Mouse (Mus musculus): Measurements from ENCODE around the gene Cacna1i.

Gene Cacna1i

DNA sequence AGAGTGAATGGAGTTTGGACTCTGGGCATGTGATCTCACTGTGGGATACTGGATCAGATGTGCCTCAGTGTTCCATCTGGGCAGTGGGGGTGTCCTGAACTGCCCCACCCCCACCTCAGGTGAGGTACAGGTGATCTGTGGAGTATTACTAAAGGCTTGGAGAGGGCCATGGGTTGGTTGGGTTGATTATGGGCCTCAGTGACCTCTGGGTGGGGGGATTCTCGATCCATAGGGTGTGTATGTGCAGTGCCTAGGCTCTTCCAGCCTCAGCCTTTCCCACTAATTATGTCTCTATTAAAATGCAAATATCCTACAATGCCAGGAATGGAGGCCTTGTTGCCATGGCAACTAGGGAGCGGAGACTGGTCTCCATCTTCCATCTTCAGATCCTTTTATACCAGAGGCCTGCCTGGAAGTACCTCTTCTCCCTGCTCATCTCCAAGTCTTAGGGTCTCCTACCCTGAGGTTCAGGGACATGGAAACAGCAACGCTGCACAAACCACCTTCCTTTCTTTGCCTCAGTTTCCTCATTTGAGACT, 15.1 kb upstream of the Cacna1i start:
- no peak for DNase-seq (ENCODE audit: low read depth, low spot score)

DNA sequence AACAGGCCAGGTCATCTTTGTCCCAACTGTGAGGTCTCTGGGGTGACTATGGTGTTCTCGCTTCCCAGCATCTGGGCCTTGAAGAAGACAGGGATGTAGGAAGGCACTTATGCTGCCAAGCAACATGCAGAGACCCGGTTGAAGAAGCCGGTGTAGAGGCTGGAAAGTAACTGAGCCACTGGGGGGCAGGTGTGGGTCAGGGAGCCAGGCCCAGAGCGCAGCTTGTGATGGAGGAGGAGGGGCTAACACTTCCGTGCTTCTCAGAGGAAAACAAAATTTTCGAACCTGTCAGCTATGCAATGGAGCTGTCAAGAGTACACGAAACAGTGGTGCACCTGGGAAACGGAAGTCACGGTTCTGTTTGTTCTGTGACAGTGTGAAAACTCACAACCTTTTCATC, 9.9 kb upstream of the Cacna1i start:
- DNase-seq (ENCODE audit: low read depth, low spot score): no peak

DNA sequence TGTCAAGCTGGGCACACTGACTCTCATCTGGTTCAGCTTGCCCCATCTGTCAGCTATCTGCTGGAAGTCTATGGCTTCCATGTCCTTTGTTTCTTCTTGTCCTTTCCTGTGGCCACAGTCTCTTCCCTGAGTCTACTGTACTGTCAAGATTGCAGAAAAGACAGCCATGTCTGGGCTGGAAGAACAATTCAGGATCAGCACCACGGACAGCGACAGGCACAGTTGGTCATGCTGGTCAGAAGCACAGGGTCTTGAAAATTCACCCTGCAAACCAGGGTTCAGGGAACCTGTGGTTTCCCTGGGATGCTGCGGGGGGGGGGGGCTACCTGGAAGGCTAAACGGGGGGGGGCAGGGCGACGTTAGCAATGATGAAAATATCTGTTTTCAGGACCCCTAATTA, 9.4 kb upstream of the Cacna1i start:
- DNase-seq (ENCODE audit: low read depth, low spot score): peak; percentile 66

DNA sequence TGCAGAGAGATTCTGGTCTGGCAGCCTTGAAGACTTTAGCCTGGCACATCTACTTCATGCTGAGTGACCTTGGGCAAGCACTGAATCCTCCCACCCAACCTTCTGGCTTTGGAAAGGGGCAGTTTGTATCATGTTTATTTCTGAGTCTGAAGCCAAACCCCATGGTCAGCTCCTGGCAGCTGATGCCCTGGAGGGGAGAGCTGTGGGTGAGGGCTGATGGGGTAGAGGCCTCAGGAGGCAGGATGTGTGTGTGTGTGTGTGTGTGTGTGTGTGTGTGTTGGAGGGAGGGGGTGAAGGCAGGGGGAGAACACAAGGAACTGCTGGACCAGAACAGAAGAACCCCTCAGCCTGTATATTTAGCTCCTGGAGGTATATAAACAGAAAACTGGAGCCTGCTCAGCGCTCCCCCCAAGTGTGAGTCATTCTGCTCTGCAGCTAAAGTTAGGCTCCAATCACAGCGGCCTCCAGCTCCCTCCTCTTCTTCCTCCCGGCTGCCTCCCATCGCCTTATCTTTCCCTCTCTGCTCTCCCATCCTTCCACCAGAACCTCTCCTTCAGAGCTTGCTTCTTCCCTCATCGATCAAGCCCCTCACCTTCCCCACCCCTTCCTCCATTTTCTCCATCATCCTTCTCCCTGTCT, 8.8 kb upstream of the Cacna1i start:
- no peak for DNase-seq (ENCODE audit: low read depth, low spot score)

DNA sequence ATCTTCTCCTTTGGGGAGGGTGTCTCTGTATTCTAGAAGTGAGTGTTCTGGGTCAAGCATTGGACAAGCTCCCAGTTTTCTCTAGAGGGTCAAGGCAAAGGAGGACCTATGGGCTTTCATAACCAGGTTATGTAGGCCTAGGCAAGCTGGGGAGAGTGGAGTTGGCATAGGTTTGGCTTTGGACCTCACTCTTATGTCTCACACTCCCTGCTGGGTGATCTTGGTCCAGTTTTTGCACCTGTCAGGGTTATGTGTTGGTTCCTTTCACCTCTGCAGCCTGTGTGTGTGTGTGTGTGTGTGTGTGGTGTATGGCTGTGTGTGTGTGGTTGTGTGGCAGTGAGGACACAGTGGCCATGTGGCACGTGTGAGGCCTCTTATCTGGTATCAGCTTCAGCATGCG, 8.0 kb upstream of the Cacna1i start:
- no peak for DNase-seq (ENCODE audit: low read depth, low spot score)

DNA sequence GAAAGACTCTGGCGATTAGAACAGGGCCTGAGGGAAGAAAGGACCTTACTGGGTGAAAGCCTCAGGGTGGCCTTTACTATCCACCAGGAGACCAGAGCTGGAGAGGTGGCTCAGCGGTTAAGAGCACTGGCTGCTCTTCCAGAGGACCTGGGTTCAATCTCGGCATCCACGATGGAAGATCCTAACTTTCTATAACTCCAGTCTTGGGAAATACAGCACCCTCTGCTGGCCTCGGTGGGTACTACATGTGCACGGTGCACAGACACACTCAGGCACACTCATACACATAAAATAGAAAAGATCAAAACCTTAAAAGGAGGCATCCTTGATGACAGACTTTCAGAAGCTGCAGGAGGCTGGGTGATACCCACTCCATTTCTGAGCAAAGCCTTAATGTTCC, 6.4 kb upstream of the Cacna1i start:
- DNase-seq (ENCODE audit: low read depth, low spot score): no peak

DNA sequence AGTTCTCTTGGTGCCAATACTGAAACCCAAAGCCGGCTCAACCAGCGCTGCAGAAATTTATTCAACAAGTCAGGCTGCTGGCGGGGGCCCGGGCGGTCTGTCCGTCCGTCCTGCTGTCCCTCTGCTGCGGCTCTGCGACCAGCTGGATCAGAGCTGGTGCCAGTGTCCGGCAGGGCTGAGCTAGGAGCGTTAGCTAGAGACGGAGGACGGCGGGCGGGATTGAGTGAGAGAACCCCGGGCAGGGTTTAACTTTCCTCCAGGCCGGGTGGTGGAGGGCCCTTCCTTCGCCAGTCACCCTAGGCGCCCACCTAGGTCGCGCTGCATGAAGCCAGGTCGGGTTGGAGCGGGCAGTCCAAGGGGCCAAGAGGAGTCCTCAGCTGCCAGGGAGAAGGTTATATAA, 998 bp downstream of the Cacna1i start:
- DNase-seq (ENCODE audit: low read depth, low spot score): no peak

DNA sequence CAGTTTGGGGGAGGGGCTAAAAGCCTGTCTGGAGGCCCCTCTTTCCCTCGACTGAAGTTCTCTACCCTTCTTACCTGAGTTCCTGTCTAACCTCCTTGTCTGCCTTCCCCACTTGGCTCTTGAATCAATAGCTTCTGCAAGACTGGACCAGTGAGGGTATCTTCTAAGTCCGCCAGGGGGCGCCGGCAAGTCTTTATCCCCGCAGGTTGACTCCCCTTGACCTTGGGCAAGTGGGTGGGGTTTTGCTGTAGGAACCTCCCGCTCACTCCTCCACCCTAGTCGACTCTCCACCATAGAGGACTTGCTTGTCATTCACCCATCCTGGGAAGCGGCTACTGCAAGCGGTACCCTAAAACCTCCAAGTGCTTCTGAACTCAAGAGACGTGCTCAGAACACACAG, 2.4 kb downstream of the Cacna1i start:
- DNase-seq (ENCODE audit: low read depth, low spot score): peak; percentile 31

DNA sequence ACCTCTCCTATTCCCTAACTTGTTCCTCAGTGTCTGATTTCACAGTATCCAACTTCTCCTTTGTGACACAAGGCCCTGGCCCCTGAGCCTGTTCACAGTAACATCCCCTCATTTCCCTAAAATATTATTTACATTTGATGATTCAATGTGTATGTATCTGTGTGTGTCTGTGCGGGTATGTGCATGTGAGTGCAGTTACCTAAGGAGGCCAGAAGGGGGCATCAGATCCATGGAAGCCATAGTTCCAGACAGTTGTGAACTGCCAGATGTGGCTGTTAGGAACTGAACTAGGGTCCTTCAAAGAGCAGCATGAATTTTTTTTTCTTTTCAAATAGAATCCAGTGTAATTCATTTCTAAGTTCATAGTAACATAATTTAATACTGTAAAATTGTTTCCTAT, 10.1 kb downstream of the Cacna1i start:
- no peak for DNase-seq (ENCODE audit: low read depth, low spot score)

DNA sequence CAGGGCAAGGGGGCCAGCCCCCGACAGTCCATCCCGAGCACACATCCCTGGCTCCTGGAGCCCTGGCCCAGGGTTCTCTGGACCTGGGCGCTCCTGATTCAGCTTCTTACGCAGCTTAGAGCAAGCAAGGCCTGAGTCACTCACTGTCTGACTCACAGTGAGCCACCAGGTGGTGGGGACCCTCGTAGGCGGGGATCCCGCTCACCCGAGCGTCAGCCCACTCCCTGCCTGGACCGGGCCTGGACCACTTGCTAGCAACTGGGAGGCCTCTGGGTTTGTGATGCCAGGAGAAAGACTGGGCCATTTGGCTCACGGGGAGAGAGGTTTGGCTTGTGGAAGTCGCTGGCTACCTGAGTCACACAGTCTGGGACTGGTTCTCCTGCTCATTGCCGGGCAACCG, 16.7 kb downstream of the Cacna1i start:
- DNase-seq (ENCODE audit: low read depth, low spot score): no peak

DNA sequence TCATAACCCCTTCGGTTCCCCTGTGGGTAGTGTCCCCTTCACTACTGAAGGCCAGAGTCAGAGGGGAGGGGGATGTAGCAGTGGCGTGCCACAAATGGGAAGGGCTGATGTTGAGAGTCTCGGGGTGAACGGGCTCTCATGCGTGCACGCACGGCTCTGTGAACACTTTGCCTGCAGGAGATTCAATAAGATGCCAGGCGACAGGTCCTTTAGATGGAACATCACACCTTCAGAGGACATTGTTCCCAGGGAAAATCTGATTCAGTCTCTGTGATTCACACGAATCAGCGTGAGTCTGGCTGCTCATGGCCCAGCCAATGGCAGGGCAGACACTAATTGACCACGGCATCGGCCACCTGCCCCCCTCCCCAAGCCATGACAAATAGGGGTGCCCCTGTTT, 17.1 kb downstream of the Cacna1i start:
- no peak for DNase-seq (ENCODE audit: low read depth, low spot score)

DNA sequence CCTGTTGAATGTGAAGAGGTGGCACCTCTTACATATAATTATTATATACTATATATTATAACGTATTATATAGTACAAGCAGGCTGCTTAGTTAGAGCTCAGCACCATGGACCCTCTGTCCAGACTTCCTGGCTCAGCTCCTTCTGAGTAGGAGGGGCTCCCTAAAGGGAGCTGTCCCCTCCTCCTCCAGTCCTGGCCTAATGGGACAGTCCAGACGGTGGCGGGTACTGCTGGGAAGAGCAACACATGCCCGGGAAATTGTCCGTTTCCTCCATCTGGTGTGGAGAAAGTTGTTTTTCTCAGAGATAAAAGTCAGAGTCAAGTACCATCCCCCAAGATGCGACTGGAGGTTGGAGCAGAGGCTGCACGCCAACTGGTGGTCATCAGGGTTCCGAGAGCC, 19.1 kb downstream of the Cacna1i start:
- no peak for DNase-seq (ENCODE audit: low read depth, low spot score)

DNA sequence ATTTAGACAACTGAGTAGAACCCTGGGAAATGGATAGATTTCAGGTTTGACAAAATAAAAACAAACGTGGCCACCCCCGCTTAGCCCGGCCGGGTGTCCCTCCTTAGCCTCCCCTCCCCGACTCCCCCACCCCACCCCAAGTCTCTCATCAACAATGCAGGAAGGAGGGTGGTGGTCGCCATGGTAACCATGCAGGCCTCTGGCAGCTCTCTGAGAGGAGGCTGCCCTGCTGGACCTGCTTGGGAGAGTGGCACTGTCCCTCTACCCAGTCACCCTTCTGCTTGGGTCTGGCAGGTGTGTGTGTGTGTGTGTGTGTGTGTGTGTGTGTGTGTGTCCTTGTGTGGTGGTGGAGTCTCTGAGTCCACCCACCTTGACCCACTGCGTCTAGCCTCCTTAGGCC, 27.7 kb downstream of the Cacna1i start:
- no peak for DNase-seq (ENCODE audit: low read depth, low spot score)

DNA sequence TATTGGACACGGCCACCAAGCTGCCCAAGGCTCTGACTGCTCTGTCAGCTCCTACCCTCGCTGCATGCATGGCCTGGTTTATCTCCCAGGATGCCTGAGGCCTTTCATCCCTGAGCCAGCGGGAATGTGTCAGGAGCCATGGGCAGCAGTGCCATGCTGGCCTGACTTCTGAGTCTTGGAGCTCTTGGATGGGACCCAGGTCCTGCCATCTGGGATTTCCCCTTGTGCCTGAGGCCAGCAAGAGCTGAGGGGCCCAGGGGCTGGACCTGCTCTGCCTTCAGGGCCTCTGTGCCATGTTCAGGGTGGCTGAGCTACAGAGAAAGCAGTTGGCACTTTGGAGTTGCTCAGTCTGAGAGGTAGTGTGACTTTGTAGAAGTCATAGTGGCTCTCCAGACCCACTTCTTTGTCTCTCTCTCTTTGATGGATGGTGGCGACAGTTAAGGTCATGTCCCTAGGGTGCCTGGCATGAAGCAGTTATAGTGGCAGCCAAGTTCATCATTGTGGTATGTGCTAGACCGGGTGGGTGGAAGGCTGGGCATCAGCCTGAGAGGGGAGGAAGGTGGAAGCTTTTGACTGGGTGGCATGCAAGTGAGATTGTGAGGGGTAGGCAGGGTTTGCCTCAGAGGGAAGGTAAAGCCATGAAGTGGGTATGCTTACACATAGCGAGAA, 30.1 kb downstream of the Cacna1i start:
- DNase-seq (ENCODE audit: low read depth, low spot score): no peak

DNA sequence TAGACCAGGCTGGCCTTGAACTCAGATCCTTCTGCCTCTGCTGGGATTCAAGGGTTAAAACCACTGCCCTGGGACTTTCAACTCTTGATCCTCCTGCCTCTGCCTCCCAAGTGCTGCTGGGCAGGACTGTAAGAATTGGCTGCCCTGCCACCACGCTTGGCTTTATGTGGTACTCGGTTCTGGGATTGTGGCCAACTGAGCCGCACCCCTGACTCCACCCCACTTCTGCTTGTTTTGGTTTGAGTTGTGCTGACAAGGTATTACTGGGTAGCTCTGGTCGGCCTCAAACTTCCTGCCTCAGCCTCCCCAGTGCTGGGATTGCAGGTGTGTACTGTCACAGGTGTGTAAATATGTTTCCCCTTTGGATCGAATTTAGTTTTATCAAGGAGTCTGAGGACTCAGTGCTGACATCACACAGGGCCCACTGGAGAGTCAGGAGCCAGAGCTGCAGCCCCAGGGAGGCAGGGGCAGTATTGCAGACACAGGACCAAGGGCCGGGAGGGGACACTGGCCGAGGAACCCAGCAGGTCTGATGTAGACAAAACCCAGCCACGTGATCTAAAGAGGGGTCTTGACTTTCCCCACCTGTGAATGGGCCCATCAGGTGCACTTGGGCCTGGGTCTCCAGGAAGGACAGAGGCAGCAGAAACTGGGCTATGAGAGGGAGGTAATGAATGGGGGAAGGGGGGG, 30.9 kb downstream of the Cacna1i start:
- no peak for DNase-seq (ENCODE audit: low read depth, low spot score)

DNA sequence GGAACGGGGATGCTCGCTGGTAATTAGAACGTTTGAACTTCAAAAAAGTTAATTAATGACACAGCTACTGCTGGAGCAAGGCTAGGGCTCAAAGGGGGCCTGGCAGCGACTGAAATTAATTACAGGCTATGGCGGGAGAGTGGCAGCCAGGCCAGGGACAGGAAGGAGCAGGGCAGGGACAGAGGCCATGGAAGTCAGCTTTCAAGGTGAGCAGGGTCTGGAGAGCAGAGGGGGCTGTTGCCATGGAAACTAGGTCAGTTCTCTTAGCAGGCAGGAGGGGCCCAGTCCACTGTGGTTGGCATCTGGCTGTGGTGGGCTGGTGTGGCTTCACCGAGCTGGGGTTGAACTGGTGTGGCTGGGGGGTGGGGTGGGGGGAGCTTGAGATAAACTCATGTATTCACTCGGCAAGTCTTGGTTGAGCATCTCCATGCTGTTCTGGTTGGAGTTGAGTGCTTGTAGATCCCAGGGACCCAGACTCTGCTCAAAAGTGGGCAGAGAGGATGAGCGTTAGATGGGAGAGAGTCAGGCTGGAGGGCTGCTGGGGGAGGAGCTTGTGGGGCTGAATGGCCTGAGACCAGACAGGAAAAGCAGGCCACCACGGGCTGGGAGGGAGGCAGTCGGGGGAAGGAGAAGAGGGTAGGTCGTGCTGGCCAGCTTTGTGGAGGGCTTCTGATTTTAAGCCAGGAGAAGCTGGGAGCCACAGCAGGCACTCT, 31.7 kb downstream of the Cacna1i start:
- DNase-seq (ENCODE audit: low read depth, low spot score): no peak

DNA sequence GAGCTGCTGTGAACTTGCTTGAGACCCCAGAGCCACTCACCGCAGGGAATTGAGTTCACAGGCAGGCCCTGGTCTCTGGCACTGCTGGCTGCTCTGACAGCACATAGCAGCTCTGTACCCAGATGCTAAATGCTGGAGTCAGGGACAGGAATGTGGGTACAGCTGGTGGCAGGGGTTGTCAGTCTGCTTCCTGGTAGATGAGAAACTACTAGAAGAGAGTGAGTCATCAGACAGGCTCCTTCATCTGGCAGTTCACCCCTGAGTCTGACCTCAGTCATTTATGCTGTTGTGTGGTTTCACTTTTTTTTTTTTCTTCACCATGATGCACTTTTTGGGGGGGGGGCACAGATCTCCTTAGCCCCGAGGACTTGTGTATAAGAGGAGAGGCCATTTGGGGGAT, 32.3 kb downstream of the Cacna1i start:
- DNase-seq (ENCODE audit: low read depth, low spot score): no peak

DNA sequence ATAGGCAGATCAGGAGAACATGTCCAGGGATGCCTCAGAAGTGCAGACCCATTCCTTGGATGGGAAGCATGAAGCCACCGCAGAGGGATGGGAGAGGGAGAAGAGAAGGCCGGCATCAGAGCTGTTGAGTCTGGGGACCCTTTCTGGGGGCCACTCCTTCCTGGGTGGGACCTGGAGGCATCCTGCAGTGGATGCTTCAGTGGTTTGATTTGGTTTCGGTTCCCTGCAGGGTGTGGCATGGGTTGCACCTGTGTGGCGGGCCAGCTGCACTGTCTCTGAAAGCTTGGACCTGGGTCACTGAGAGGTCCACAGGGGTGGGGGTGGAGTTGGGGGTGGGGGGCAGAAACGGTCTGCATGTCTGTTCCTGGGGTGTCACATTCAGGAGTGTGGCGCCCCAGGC, 32.9 kb downstream of the Cacna1i start:
- DNase-seq (ENCODE audit: low read depth, low spot score): no peak

DNA sequence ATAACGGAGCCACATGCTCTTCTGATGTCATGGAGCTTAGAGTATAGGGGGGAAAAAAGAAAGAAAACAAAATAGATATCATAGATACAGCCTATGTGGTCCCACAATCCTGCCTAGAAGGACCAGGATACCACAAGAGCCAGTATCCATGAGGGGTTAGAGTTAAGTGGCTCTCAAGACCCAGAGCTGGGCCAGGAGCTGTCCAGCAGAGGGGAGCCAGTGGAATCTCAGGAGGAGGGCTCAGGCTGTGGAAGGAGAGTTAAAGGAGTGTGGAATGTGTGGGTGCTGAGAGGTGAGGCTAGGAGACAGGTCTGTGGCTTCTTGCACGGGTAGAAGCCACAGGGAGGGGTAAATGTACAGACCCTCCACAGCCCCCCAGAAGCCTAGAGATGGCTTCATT, 38.2 kb downstream of the Cacna1i start:
- no peak for DNase-seq (ENCODE audit: low read depth, low spot score)

DNA sequence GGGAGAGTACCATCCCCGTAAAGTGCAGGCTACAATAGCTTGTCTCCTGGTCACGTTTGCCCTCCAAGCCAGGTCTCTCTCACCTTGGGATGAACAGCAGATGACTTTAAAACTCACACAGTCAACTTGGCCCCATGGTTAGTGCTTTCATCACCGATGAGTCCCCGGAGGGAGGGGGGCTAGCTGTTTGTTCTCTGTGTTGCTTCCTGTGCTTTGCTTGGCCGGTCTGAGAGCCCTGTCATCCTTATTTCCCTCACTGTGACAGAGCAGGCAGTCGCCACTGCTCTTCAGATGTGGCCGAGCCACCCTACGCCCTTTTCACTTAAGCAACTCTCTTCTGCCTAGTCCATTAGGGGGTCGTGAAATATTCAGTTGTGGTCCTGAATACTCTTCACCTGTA, 38.7 kb downstream of the Cacna1i start:
- DNase-seq (ENCODE audit: low read depth, low spot score): no peak

DNA sequence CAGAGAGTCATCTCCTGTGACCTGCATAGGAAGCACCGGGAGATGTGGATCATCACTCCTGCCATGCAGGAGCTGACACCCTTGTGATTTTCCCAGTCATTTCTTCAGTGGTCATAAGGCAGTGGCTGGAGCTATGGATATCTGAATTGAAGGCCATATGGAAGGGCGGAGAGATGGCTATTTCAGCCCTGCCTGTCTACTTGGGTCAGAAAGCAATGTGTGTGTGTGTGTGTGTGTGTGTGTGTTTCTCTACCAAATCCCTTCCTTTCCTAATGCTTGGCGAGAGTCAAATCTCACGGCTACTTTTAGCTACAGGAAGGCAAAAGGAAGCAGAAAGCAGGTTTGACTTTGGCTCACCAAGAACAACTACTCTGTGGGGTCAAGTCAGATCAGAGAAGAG, 39.9 kb downstream of the Cacna1i start:
- DNase-seq (ENCODE audit: low read depth, low spot score): no peak

All from embryo, embryonic 11.5 days (tissue).